Mouse (Mus musculus) skeletal muscle tissue, adult 2 months (tissue): ENCODE data around the gene Rufy4.

Source experiments
- DNase-seq: peaks from one replicate; pipeline ENCODE4 v3.0.0-alpha.2; 2012; ENCODE audit warnings: low read depth, low spot score

Rufy4 gene

GRCm38 (mm10) chr1:74105660-74106059 is 19.7 kb upstream of the Rufy4 start:
- peak; percentile 52 for DNase-seq

GRCm38 (mm10) chr1:74106214-74106613 is 19.1 kb upstream of the Rufy4 start:
- DNase-seq: no peak

GRCm38 (mm10) chr1:74107931-74108618 is 17.3 kb upstream of the Rufy4 start:
- no peak for DNase-seq

GRCm38 (mm10) chr1:74109670-74110069 is 15.7 kb upstream of the Rufy4 start:
- DNase-seq: no peak

- DNase-seq: no peak
Measured at GRCm38 (mm10) chr1:74110932-74111695, 14.2 kb upstream of the Rufy4 start.

- no peak for DNase-seq
Measured at GRCm38 (mm10) chr1:74111696-74112030, 13.7 kb upstream of the Rufy4 start.

- DNase-seq: no peak
Measured at GRCm38 (mm10) chr1:74113071-74113470, 12.3 kb upstream of the Rufy4 start.

GRCm38 (mm10) chr1:74117876-74118275 is 7.5 kb upstream of the Rufy4 start:
- no peak for DNase-seq

GRCm38 (mm10) chr1:74119115-74119514 is 6.2 kb upstream of the Rufy4 start:
- DNase-seq: peak; percentile 28

GRCm38 (mm10) chr1:74121138-74121537 is 4.2 kb upstream of the Rufy4 start:
- no peak for DNase-seq

- DNase-seq: no peak
Measured at GRCm38 (mm10) chr1:74121821-74122576, 3.3 kb upstream of the Rufy4 start.

GRCm38 (mm10) chr1:74123215-74123614 is 2.1 kb upstream of the Rufy4 start:
- DNase-seq: no peak

GRCm38 (mm10) chr1:74124021-74124981 is 1.0 kb upstream of the Rufy4 start, which contains the start of gene Tns1:
Tns1 (minus strand) TSS chr1:74124449.
- no peak for DNase-seq

GRCm38 (mm10) chr1:74130883-74131659 is 5.7 kb downstream of the Rufy4 start:
- DNase-seq: no peak

GRCm38 (mm10) chr1:74132011-74132410 is 6.7 kb downstream of the Rufy4 start:
- no peak for DNase-seq

- peak; percentile 47 for DNase-seq
Measured at GRCm38 (mm10) chr1:74133954-74134353, 8.6 kb downstream of the Rufy4 start.

- DNase-seq: no peak
Measured at GRCm38 (mm10) chr1:74135326-74135950, 10.1 kb downstream of the Rufy4 start.

- no peak for DNase-seq
Measured at GRCm38 (mm10) chr1:74139415-74139814, 14.1 kb downstream of the Rufy4 start.

- DNase-seq: no peak
Measured at GRCm38 (mm10) chr1:74141781-74142180, 16.4 kb downstream of the Rufy4 start.
